Mouse (Mus musculus): ENCODE data around the gene Prkaa2. TPM values are rescaled to one million over a fixed set of nuclear protein-coding genes. Genes with fewer than 3 reads are reported as not detected.

Gene Prkaa2
- 15.6 and 16.2 TPM in 2 replicates for polyA plus RNA-seq (2014; fragmentation: Nextera tagmentation; extraction: Ambion mirVana)

GRCm38 (mm10) chr4:105109199-105109989, at the start of gene Prkaa2:
Prkaa2 (minus strand) TSS chr4:105109890.
- peak within 1 kb of the TSS; percentile 66 for H3K4me3 ChIP-seq (ENCODE audit: low read depth, low read length)
- peak within 1 kb of the TSS; percentile 80 for H3K4me2 ChIP-seq (ENCODE audit: low read depth, low read length)
- no peaks in the 10 kb centered on the region for H3K9me3 ChIP-seq (ENCODE audit: control insufficient read depth, low read length)
- 1% methylated on average over 78 of the region's 80 CpGs for WGBS
- peaks cover 10% of the 10 kb centered on the region; the same call in 1 of the 2 replicates for H3K4me1 ChIP-seq (ENCODE audit: control insufficient read depth, insufficient read depth, low read length)
- peak within 1 kb of the TSS; percentile 88 for H3K9ac ChIP-seq (replicated peaks; ENCODE audit: low read depth, low read length)
- peak; percentile 89 for ATAC-seq (ENCODE audit: low read depth)
- H3K36me3 ChIP-seq (ENCODE audit: control insufficient read depth, insufficient read depth, low read length) = no peaks in the 10 kb centered on the region
- H3K27me3 ChIP-seq (ENCODE audit: control insufficient read depth, insufficient read depth, low read length) = no peaks in the 10 kb centered on the region
- H3K27ac ChIP-seq (ENCODE audit: low read depth, low read length) = peak within 1 kb of the TSS; percentile 83

GRCm38 (mm10) chr4:105159531-105159870, 49.8 kb upstream of the Prkaa2 start:
- peak overlapping the region; percentile 83 for H3K4me2 ChIP-seq (ENCODE audit: low read depth, low read length)
- no peaks in the 10 kb centered on the region for H3K9me3 ChIP-seq (ENCODE audit: control insufficient read depth, low read length)
- ATAC-seq (ENCODE audit: low read depth) = no peak
- H3K9ac ChIP-seq (replicated peaks; ENCODE audit: low read depth, low read length) = no peak overlapping the region; the same call in 1 of the 2 replicates
- no peaks in the 10 kb centered on the region for H3K36me3 ChIP-seq (ENCODE audit: control insufficient read depth, insufficient read depth, low read length)
- H3K4me3 ChIP-seq (ENCODE audit: low read depth, low read length) = peak overlapping the region; percentile 79
- peaks cover 13% of the 10 kb centered on the region for H3K4me1 ChIP-seq (ENCODE audit: control insufficient read depth, insufficient read depth, low read length)
- H3K27ac ChIP-seq (ENCODE audit: low read depth, low read length) = no peak overlapping the region
- H3K27me3 ChIP-seq (ENCODE audit: control insufficient read depth, insufficient read depth, low read length) = no peaks in the 10 kb centered on the region
- 30% methylated on average over 6 of the region's 6 CpGs for WGBS

DNA sequence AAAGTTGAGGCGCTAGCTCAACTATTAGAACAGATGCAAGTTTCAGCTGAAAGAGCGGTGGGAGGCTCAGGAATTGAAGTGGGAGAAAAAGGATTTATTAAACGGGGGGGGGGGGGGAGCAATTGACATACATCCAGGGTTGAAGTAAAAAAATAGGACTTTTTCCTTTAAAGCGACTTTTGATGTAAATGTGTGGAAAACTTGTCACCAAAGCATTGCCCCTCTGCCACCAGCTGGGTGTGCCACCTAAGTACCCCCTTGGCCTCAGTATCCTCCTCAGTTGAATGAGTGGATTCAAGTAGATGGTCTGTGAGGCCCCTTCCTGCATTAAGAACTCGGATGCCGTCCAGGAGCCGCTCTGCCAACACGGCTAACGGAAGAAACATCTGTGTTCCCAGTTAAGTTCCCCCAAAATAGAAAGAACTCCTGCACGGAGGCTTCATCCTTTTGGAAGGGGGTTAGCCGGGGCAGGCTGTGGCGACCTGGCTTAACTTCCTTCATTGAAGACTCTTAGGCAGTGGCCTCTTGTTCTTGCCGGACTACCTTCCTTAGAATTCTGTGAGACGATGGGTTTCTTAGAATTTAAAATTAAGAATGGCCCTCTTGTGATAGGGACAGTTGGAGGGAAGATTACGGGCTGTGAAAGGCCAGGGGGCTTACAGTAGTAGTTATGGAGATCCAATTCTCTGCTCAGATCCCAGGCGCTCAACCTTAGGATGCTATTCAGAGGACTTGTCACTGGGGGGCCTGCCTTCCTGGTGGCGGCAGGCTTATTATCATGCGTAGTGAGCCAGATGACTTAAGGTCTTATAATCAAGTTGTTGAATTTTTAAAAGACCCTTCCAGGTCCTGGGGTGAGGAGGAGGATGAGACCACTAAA, 49.2 kb upstream of the Prkaa2 start:
- 2% methylated on average over 18 of the region's 18 CpGs for WGBS
- Histone ChIP-seq H3K27ac (ENCODE audit: low read depth, low read length) (no peak overlapping the region; the same call in 1 of the 2 replicates), H3K9me3 (ENCODE audit: control insufficient read depth, low read length) (no peaks in the 10 kb centered on the region), H3K4me3 (ENCODE audit: low read depth, low read length) (peak overlapping the region; percentile 79), H3K4me2 (ENCODE audit: low read depth, low read length) (peak overlapping the region; percentile 83), H3K36me3 (ENCODE audit: control insufficient read depth, insufficient read depth, low read length) (no peaks in the 10 kb centered on the region), H3K4me1 (ENCODE audit: control insufficient read depth, insufficient read depth, low read length) (peaks cover 13% of the 10 kb centered on the region), H3K27me3 (ENCODE audit: control insufficient read depth, insufficient read depth, low read length) (no peaks in the 10 kb centered on the region), H3K9ac (replicated peaks; ENCODE audit: low read depth, low read length) (peak overlapping the region; percentile 77)
- ATAC-seq (ENCODE audit: low read depth) = no peak

DNA sequence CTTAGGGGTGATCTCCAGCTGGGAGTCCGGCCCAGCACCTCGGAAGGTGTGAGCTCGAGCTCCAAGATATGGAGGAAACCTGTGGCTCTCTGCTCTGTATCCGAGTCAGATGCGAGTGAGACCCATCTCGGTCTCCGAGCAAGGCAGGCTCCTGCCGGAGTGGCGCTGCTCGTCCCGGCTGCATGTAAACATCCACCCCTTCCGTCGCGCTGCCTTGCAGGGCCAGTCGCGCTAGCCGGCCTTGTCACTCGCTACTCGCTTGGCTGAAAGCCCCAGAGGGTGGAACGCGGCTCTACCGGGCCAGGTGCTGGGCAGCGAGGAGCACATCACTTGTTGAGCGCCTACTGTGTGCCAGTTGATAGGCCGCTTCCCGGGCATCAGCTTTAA, 48.5 kb upstream of the Prkaa2 start:
- Histone ChIP-seq H3K4me2 (ENCODE audit: low read depth, low read length) (peak overlapping the region; percentile 83), H3K36me3 (ENCODE audit: control insufficient read depth, insufficient read depth, low read length) (no peaks in the 10 kb centered on the region), H3K27me3 (ENCODE audit: control insufficient read depth, insufficient read depth, low read length) (no peaks in the 10 kb centered on the region), H3K9me3 (ENCODE audit: control insufficient read depth, low read length) (no peaks in the 10 kb centered on the region), H3K27ac (ENCODE audit: low read depth, low read length) (peak overlapping the region; percentile 81), H3K9ac (replicated peaks; ENCODE audit: low read depth, low read length) (peak overlapping the region; percentile 77), H3K4me1 (ENCODE audit: control insufficient read depth, insufficient read depth, low read length) (peaks cover 13% of the 10 kb centered on the region), H3K4me3 (ENCODE audit: low read depth, low read length) (peak overlapping the region; percentile 79)
- under 1% methylated on average over 26 of the region's 26 CpGs for WGBS
- peak; percentile 82 for ATAC-seq (ENCODE audit: low read depth)

DNA sequence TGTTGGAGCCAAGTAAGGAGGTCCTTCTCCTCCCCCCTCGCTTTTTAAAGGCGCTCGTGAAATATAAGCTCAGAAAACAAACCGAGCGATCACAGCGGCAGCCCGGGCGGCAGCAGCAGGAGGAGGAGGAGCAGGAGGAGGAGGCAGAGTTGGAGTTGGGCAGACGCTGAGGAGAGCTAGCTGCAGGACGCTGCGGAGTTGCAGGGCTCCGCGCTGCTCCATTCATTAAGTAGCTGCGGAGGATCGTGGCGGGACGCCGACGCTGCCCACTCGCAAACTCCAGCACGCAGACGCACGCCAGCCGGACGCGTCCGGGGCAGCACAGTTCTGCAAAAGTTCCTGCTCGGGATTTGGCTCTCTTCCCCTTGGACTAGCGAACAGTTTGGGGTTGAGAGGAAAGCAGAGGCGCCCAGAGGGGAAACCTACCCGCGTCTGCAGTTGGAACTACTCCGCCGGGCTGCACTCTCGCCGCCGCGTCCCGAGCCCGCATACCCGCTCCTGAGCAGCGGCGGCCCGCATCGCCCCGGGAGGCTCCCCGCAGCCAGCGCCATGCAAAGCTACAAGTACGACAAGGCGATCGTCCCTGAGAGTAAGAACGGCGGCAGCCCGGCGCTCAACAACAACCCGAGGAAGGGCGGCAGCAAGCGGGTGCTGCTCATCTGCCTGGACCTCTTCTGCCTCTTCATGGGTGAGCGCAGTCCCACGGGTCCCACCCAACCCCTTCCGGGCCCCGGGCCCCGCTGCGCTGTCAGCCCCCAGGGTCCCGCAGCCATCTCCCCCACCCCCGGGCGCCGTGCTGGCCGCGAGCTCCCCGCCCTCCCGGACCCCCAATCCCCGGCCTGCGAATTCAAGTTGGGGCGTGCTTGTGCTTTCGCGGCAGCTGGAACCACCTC, 47.8 kb upstream of the Prkaa2 start, which contains the start of gene Plpp3:
TSS of gene Plpp3 (plus strand) at position 72 of the 893 bp plus-strand sequence.
- peak; percentile 87 for ATAC-seq (ENCODE audit: low read depth)
- Histone ChIP-seq H3K36me3 (ENCODE audit: control insufficient read depth, insufficient read depth, low read length) (no peaks in the 10 kb centered on the region), H3K4me3 (ENCODE audit: low read depth, low read length) (peak within 1 kb of the TSS; percentile 79), H3K27ac (ENCODE audit: low read depth, low read length) (peak within 1 kb of the TSS; percentile 81), H3K27me3 (ENCODE audit: control insufficient read depth, insufficient read depth, low read length) (no peaks in the 10 kb centered on the region), H3K9ac (replicated peaks; ENCODE audit: low read depth, low read length) (peak within 1 kb of the TSS; percentile 77), H3K4me2 (ENCODE audit: low read depth, low read length) (peak within 1 kb of the TSS; percentile 83), H3K4me1 (ENCODE audit: control insufficient read depth, insufficient read depth, low read length) (peaks cover 11% of the 10 kb centered on the region), H3K9me3 (ENCODE audit: control insufficient read depth, low read length) (no peaks in the 10 kb centered on the region)
- under 1% methylated on average over 73 of the region's 77 CpGs for WGBS

- H3K9ac ChIP-seq (replicated peaks; ENCODE audit: low read depth, low read length) = no peak overlapping the region
- H3K27ac ChIP-seq (ENCODE audit: low read depth, low read length) = no peak overlapping the region
- 0% methylated on average over 4 of the region's 4 CpGs for WGBS
- H3K36me3 ChIP-seq (ENCODE audit: control insufficient read depth, insufficient read depth, low read length) = no peaks in the 10 kb centered on the region
- H3K4me1 ChIP-seq (ENCODE audit: control insufficient read depth, insufficient read depth, low read length) = peaks cover 10% of the 10 kb centered on the region; the same call in 1 of the 2 replicates
- H3K27me3 ChIP-seq (ENCODE audit: control insufficient read depth, insufficient read depth, low read length) = no peaks in the 10 kb centered on the region
- H3K4me2 ChIP-seq (ENCODE audit: low read depth, low read length) = peak overlapping the region; percentile 83
- peak overlapping the region; percentile 79 for H3K4me3 ChIP-seq (ENCODE audit: low read depth, low read length)
- no peaks in the 10 kb centered on the region for H3K9me3 ChIP-seq (ENCODE audit: control insufficient read depth, low read length)
- no peak for ATAC-seq (ENCODE audit: low read depth)
Measured at GRCm38 (mm10) chr4:105156955-105157275, 47.2 kb upstream of the Prkaa2 start.

GRCm38 (mm10) chr4:105156281-105156680, 46.6 kb upstream of the Prkaa2 start:
- Histone ChIP-seq H3K36me3 (ENCODE audit: control insufficient read depth, insufficient read depth, low read length) (no peaks in the 10 kb centered on the region), H3K9ac (replicated peaks; ENCODE audit: low read depth, low read length) (no peak overlapping the region), H3K27ac (ENCODE audit: low read depth, low read length) (no peak overlapping the region), H3K4me3 (ENCODE audit: low read depth, low read length) (no peak overlapping the region), H3K4me2 (ENCODE audit: low read depth, low read length) (no peak overlapping the region), H3K4me1 (ENCODE audit: control insufficient read depth, insufficient read depth, low read length) (peaks cover 10% of the 10 kb centered on the region; the same call in 1 of the 2 replicates), H3K27me3 (ENCODE audit: control insufficient read depth, insufficient read depth, low read length) (no peaks in the 10 kb centered on the region), H3K9me3 (ENCODE audit: control insufficient read depth, low read length) (no peaks in the 10 kb centered on the region)
- WGBS = 78% methylated on average over 7 of the region's 7 CpGs
- ATAC-seq (ENCODE audit: low read depth) = no peak

- Histone ChIP-seq H3K27ac (ENCODE audit: low read depth, low read length) (no peak overlapping the region), H3K27me3 (ENCODE audit: control insufficient read depth, insufficient read depth, low read length) (no peaks in the 10 kb centered on the region), H3K4me1 (ENCODE audit: control insufficient read depth, insufficient read depth, low read length) (no peaks in the 10 kb centered on the region), H3K36me3 (ENCODE audit: control insufficient read depth, insufficient read depth, low read length) (no peaks in the 10 kb centered on the region), H3K9ac (replicated peaks; ENCODE audit: low read depth, low read length) (no peak overlapping the region), H3K4me3 (ENCODE audit: low read depth, low read length) (no peak overlapping the region), H3K9me3 (ENCODE audit: control insufficient read depth, low read length) (no peaks in the 10 kb centered on the region), H3K4me2 (ENCODE audit: low read depth, low read length) (no peak overlapping the region)
- ATAC-seq (ENCODE audit: low read depth) = no peak
- 89% methylated on average over 3 of the region's 3 CpGs for WGBS
Measured at GRCm38 (mm10) chr4:105153227-105153626, 43.5 kb upstream of the Prkaa2 start.
